Mouse (Mus musculus) forebrain, embryonic 10.5 days (tissue): ENCODE measurements around the gene Lrrc8e. TPM values are rescaled to one million over a fixed set of nuclear protein-coding genes. Genes with fewer than 3 reads are reported as not detected.
A peak's percentile ranks its signal among the peaks of the same experiment; 100 is the strongest.

Source experiments
- DNase-seq: peaks from one replicate; pipeline ENCODE4 v3.0.0-alpha.2; 2017; ENCODE audit warnings: low spot score; ENCODE audit errors: extremely low spot score
- H3K27ac ChIP-seq: fragments of 300-500 bp; sonication (generic); 2 replicates; pipeline ENCODE4 v1.5.1; 2016; ENCODE audit warnings: mild to moderate bottlenecking
- H3K27me3 ChIP-seq: fragments of 300-500 bp; sonication (generic); 2 replicates; pipeline ENCODE4 v1.6.1; 2016; ENCODE audit warnings: mild to moderate bottlenecking; ENCODE audit not compliant: poor library complexity, severe bottlenecking
- H3K36me3 ChIP-seq: fragments of 300-500 bp; sonication (generic); replicated peaks from 2 replicates; pipeline ENCODE4 v1.6.1; 2016; ENCODE audit warnings: mild to moderate bottlenecking, moderate library complexity
- H3K4me1 ChIP-seq: fragments of 300-500 bp; sonication (generic); 2 replicates; pipeline ENCODE4 v1.6.1; 2016
- H3K4me3 ChIP-seq: fragments of 300-500 bp; sonication (generic); 2 replicates; pipeline ENCODE4 v1.5.1; 2016; ENCODE audit warnings: mild to moderate bottlenecking, moderate library complexity
- H3K9me3 ChIP-seq: fragments of 300-500 bp; sonication (generic); 2 replicates; pipeline ENCODE4 v1.6.1; 2016; ENCODE audit warnings: mild to moderate bottlenecking, moderate library complexity
- WGBS: fragments of 180-500 bp; shearing (Covaris S2); methylation state at CpG from one replicate; pipeline ENCODE4 v1.1.7; 2016; 5-methylcytosine and 5-hydroxymethylcytosine counted together
- polyA plus RNA-seq: library from polyadenylated mRNA; unstranded; fragments of >200 nt; fragmentation: Nextera tagmentation; extraction: Ambion mirVana; gene quantifications from 2 replicates; pipeline ENCODE4 v1.2.1, GENCODE M21; 2016

Lrrc8e gene
- 0.12 and 0.22 TPM in 2 replicates for polyA plus RNA-seq

- 4% methylated on average over 33 of the region's 33 CpGs for WGBS
- Histone ChIP-seq H3K36me3 (no peaks in the 10 kb centered on the region), H3K4me3 (peak within 1 kb of the TSS; percentile 45), H3K27ac (peak within 1 kb of the TSS; percentile 20), H3K27me3 (peaks cover 59% of the 10 kb centered on the region), H3K9me3 (no peaks in the 10 kb centered on the region), H3K4me1 (peaks cover 9% of the 10 kb centered on the region)
- no peak for DNase-seq
Measured at GRCm38 (mm10) chr8:4226739-4227347, at the start of gene Lrrc8e. TSS of gene Lrrc8e (plus strand) at chr8:4226827.

GRCm38 (mm10) chr8:4183409-4183808 is 43.2 kb upstream of the Lrrc8e start:
- Histone ChIP-seq H3K4me3 (no peak overlapping the region), H3K9me3 (no peaks in the 10 kb centered on the region), H3K4me1 (no peaks in the 10 kb centered on the region), H3K27ac (no peak overlapping the region), H3K27me3 (no peaks in the 10 kb centered on the region), H3K36me3 (peaks cover 14% of the 10 kb centered on the region)
- WGBS = 84% methylated on average over 8 of the region's 8 CpGs
- DNase-seq = no peak

DNA sequence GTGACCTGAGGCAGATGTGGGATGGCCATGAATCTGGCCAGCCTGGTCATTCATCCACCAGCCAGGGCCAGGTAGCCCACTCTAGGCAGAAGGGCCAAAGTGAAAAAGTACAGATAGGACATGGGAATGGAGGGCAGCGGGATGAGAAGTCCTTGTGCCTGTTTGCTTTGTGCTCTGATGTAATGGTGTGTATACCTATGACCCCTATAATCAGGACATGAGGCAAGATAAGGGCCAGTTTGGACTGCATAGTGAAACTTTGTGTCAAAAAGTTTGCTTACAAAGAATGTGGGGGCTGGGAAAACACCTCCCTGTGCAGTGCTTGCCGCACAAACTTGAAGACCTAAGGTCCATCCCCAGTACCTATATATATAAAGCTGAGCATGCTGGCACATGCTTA is 40.5 kb upstream of the Lrrc8e start:
- no peaks in the 10 kb centered on the region for H3K9me3 ChIP-seq
- no peak for DNase-seq
- no peaks in the 10 kb centered on the region for H3K27me3 ChIP-seq
- H3K4me1 ChIP-seq = no peaks in the 10 kb centered on the region
- 96% methylated on average over 2 of the region's 2 CpGs for WGBS
- no peak overlapping the region for H3K27ac ChIP-seq
- H3K4me3 ChIP-seq = no peak overlapping the region
- H3K36me3 ChIP-seq = peaks cover 14% of the 10 kb centered on the region

- peaks cover under 1% of the 10 kb centered on the region; the same call in 1 of the 2 replicates for H3K27me3 ChIP-seq
- H3K4me3 ChIP-seq = no peak overlapping the region
- no peak overlapping the region; the same call in 1 of the 2 replicates for H3K27ac ChIP-seq
- H3K9me3 ChIP-seq = no peaks in the 10 kb centered on the region
- peaks cover 14% of the 10 kb centered on the region for H3K36me3 ChIP-seq
- DNase-seq = no peak
- H3K4me1 ChIP-seq = peaks cover 17% of the 10 kb centered on the region
Measured at GRCm38 (mm10) chr8:4188605-4189004, 38.0 kb upstream of the Lrrc8e start.

DNA sequence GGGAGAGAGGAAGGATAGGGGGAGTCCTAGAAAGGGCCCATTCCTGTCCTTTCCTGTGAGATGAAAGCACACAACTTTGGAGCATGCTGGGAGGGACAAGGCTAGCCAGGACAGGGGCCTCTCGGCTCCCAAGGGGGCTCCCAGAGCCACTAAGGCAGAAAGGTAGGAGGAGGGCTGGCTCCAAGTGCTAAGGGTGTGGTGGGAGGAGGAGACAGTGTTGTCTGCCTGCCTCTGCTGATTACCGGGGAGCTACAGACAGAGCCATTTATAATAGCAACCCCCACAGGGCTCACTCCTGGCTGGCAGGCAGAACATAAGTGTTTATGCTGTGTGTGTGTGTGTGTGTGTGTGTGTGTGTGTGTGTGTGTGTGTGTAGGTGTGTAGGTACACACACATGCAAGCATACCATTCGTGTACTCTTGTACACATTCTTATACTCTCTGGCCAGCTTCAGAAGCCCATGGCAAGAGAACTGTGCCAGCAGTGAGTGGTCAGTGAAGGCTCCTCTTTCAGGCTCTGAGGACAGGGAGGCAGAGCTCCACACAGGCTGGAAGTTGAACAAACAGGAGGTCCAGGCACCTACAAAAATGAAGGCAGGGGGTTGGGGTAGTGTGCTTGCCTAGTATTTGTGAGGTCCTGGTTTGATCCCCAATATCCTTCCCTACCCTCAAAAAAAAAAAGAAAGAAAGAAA is 37.5 kb upstream of the Lrrc8e start:
- peaks cover 6% of the 10 kb centered on the region for H3K27me3 ChIP-seq
- no peak overlapping the region for H3K4me3 ChIP-seq
- DNase-seq = no peak
- H3K9me3 ChIP-seq = no peaks in the 10 kb centered on the region
- whole genome bisulfite sequencing = 57% methylated on average over 3 of the region's 3 CpGs
- H3K27ac ChIP-seq = no peak overlapping the region; the same call in 1 of the 2 replicates
- peaks cover 14% of the 10 kb centered on the region for H3K36me3 ChIP-seq
- H3K4me1 ChIP-seq = peaks cover 18% of the 10 kb centered on the region

- Histone ChIP-seq H3K36me3 (peaks cover 4% of the 10 kb centered on the region; the same call in 1 of the 2 replicates), H3K4me3 (no peak overlapping the region), H3K9me3 (no peaks in the 10 kb centered on the region), H3K27ac (peak overlapping the region; percentile 72), H3K4me1 (peaks cover 18% of the 10 kb centered on the region), H3K27me3 (peaks cover 10% of the 10 kb centered on the region)
- WGBS = 62% methylated on average over 5 of the region's 5 CpGs
- no peak for DNase-seq
Measured at GRCm38 (mm10) chr8:4192305-4192704, 34.3 kb upstream of the Lrrc8e start.

DNA sequence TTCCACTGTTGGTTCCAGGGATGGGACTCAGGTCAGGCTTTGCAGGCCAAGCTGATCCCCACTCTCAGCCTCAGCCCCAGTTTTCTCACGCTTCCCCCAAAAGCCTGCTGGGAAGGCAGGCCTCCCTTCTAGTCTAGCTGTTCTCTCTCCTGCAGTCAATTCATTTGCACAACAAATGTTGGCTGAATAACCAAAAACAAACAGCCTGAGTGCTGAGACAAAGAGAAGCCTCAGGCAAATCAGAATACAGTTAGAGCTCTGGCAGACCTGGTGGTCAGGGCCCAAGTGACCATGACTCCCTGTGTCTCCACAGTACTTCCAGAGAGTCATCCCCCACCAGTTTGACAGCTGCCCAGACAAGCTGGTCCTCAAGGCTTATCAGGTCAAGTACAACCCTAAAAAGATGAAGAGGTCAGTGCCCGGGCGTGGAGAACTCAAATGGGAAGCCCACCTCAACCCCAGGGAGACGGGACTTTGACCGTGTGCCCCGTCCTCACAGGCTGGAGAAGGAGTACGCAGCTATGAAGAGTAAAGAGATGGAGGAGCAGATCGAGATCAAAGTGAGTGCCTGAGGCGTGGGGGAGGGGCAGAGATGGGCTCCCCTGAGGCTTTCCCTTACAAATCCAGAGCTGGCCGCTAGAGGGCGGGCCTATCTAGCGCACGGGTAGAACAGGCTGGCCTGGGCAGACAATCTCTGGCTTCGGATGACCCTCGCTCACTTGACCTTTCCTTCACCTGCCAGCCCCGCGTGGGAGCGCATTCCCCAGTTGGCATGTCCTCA is 33.6 kb upstream of the Lrrc8e start:
- H3K27me3 ChIP-seq = peaks cover 10% of the 10 kb centered on the region
- peak overlapping the region; percentile 31 for H3K4me3 ChIP-seq
- DNase-seq = peak; percentile 87
- peak overlapping the region; percentile 72 for H3K27ac ChIP-seq
- no peaks in the 10 kb centered on the region for H3K9me3 ChIP-seq
- H3K4me1 ChIP-seq = peaks cover 18% of the 10 kb centered on the region
- H3K36me3 ChIP-seq = no peaks in the 10 kb centered on the region
- WGBS = 4% methylated on average over 18 of the region's 18 CpGs

DNA sequence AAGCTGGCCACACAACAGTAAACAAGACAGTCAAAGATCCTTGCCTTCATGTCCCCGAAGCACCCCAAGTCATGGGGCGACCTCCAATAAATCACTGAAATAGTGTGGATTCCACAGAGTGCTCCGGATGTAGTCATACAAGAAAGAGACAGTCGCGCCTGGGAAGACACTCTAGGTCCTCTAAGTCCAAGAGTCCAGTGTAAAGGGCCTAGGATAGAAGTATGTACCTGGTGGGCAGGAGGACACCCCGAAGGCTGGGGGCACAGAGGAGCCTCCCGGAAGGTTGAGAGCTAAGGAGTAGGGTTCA is 33.1 kb upstream of the Lrrc8e start:
- Histone ChIP-seq H3K27ac (no peak overlapping the region), H3K27me3 (peaks cover 10% of the 10 kb centered on the region), H3K4me1 (peaks cover 18% of the 10 kb centered on the region), H3K36me3 (no peaks in the 10 kb centered on the region), H3K9me3 (no peaks in the 10 kb centered on the region), H3K4me3 (peak overlapping the region; percentile 31; the same call in 1 of the 2 replicates)
- DNase-seq = no peak
- WGBS = 52% methylated on average over 7 of the region's 7 CpGs

- H3K27ac ChIP-seq = no peak overlapping the region
- H3K27me3 ChIP-seq = peaks cover 44% of the 10 kb centered on the region
- 58% methylated on average over 2 of the region's 2 CpGs for WGBS
- H3K4me3 ChIP-seq = no peak overlapping the region
- no peaks in the 10 kb centered on the region for H3K9me3 ChIP-seq
- no peak for DNase-seq
- no peaks in the 10 kb centered on the region for H3K36me3 ChIP-seq
- H3K4me1 ChIP-seq = peaks cover 11% of the 10 kb centered on the region
Measured at GRCm38 (mm10) chr8:4201321-4201720, 25.3 kb upstream of the Lrrc8e start.

DNA sequence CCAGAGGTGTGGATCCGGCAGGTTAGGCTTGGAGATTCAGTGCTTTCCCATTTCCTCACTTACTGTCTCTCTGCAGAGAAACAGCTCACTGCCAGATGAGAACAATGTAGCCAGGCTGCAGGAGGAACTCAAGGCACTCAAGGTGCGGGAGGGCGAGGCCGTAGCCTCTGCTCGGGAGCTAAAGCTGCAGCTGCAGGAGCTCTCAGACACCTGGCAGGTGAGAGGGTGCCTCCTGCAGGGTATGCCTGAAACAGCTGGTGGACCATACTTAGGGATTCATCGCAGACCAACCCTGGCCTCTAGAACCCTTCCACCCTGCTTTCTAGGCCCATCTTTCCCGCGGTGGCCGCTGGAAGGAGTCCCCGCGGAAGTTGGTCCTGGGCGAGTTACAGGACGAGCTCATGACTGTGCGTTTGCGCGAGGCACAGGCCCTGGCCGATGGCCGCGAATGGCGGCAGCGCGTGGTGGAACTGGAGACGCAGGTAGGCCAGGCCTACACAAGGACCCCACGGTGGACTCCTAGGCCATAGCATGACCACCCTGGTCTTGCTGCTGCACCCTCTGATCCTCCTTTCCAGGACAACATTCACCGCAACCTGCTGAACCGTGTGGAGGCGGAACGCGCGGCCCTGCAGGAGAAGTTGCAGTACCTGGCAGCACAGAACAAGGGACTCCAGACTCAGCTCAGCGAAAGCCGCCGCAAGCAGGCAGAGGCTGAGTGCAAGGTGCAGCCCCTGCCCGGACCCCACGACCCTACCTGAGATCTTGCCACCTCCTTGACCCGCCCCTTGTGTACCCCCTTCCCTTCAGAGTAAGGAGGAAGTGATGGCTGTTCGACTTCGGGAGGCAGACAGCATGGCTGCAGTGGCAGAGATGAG is 21.1 kb upstream of the Lrrc8e start:
- peaks cover 17% of the 10 kb centered on the region for H3K36me3 ChIP-seq
- peak overlapping the region; percentile 36 for H3K4me3 ChIP-seq
- H3K9me3 ChIP-seq = peaks cover 6% of the 10 kb centered on the region; the same call in 1 of the 2 replicates
- H3K27me3 ChIP-seq = peaks cover 66% of the 10 kb centered on the region
- WGBS = 8% methylated on average over 38 of the region's 38 CpGs
- H3K27ac ChIP-seq = no peak overlapping the region
- no peak for DNase-seq
- peaks cover 21% of the 10 kb centered on the region for H3K4me1 ChIP-seq

- H3K27me3 ChIP-seq = peaks cover 66% of the 10 kb centered on the region
- peak; percentile 37 for DNase-seq
Measured at GRCm38 (mm10) chr8:4206182-4207015, 20.2 kb upstream of the Lrrc8e start.

More at GRCm38 (mm10) chr8:4206182-4207015, 20.2 kb upstream of the Lrrc8e start:
- Histone ChIP-seq H3K36me3 (peaks cover 26% of the 10 kb centered on the region), H3K4me1 (peaks cover 21% of the 10 kb centered on the region), H3K27ac (no peak overlapping the region), H3K4me3 (peak overlapping the region; percentile 36), H3K9me3 (peaks cover 6% of the 10 kb centered on the region; the same call in 1 of the 2 replicates)
- 7% methylated on average over 43 of the region's 44 CpGs for WGBS
